Mouse (Mus musculus): ENCODE data around the gene Tmprss7. TPM values are rescaled to one million over a fixed set of nuclear protein-coding genes. Genes with fewer than 3 reads are reported as not detected.

Tmprss7 gene
- total and polyA plus RNA-seq, 3 experiments: not detected

- Histone ChIP-seq H3K9ac (ENCODE audit: insufficient read depth, low read depth) (no peak overlapping the region), H3K4me1 (ENCODE audit: control insufficient read depth in 1 of 2, insufficient read depth in 2 of 2) (peaks cover 0 to 6% of the 10 kb centered on the region in 2 experiments; a peak in 1 of 4 replicates), H3K9me3 (replicated peaks; ENCODE audit: low read length) (no peaks in the 10 kb centered on the region), H3K27me3 (replicated peaks) (no peaks in the 10 kb centered on the region), H3K4me2 (ENCODE audit: insufficient read depth, low read depth, poor library complexity, severe bottlenecking) (no peak overlapping the region), H3K27ac (ENCODE audit: insufficient read depth, low read depth) (no peak overlapping the region), H3K79me2 (replicated peaks; ENCODE audit: control insufficient read depth, extremely low read depth, insufficient read depth, poor library complexity, severe bottlenecking) (no peaks in the 10 kb centered on the region), H3K4me3 (replicated peaks in 1 of 3; ENCODE audit: low read depth in 2 of 3, low read length in 2 of 3, poor library complexity in 1 of 3) (no peak overlapping the region), H3K36me3 (replicated peaks in 1 of 2; ENCODE audit: control insufficient read depth in 1 of 2, insufficient read depth in 1 of 2, low read length in 1 of 2) (peaks cover under 1 to 37% of the 10 kb centered on the region in 2 experiments)
- TF ChIP-seq ZNF384 (IDR thresholded peaks at IDR 0.05; ENCODE audit: low read depth, low read length): no peak
- TF ChIP-seq PAX5 (IDR thresholded peaks at IDR 0.05; ENCODE audit: low read length): no peak
- TF ChIP-seq RAD21 (IDR thresholded peaks at IDR 0.05; ENCODE audit: low read depth, low read length): no peak
- TF ChIP-seq USF1 (IDR thresholded peaks at IDR 0.05; ENCODE audit: low read depth, low read length): no peak
- TF ChIP-seq EP300 (IDR thresholded peaks at IDR 0.05; ENCODE audit: low read length): no peak
- TF ChIP-seq MAZ (IDR thresholded peaks at IDR 0.05; ENCODE audit: low read depth, low read length): no peak
- no peak for TF ChIP-seq UBTF (IDR thresholded peaks at IDR 0.05; ENCODE audit: low read depth, low read length)
- TF ChIP-seq IRF4 (IDR thresholded peaks at IDR 0.05; ENCODE audit: low read depth, low read length): no peak
- no peak for TF ChIP-seq MEF2A (IDR thresholded peaks at IDR 0.05; ENCODE audit: borderline replicate concordance, low read depth, low read length)
- dilution Hi-C loops (cut with MboI; ENCODE audit: extremely low pct_ligation_motif_present, extremely low pct_unique_long_range_greater_than_20kb, low sequenced_read_pairs) (no loop called here), in situ Hi-C loops (cut with MboI; ENCODE audit: low pct_ligation_motif_present, low pct_unique_long_range_greater_than_20kb, low sequenced_read_pairs) (no loop called here)
- DNase-seq (ENCODE audit: extremely low read depth): no peak
Observed at GRCm38 (mm10) chr16:45713261-45713660, 19.8 kb upstream of the Tmprss7 start.

- dilution Hi-C loops (cut with MboI; ENCODE audit: extremely low pct_ligation_motif_present, extremely low pct_unique_long_range_greater_than_20kb, low sequenced_read_pairs): no loop called here
Observed at GRCm38 (mm10) chr16:45711263-45711662, 17.8 kb upstream of the Tmprss7 start.

GRCm38 (mm10) chr16:45699301-45699700, 5.8 kb upstream of the Tmprss7 start:
- peaks cover 0 to 4% of the 10 kb centered on the region in 2 experiments; a peak in 1 of 4 replicates for H3K4me1 ChIP-seq (ENCODE audit: control insufficient read depth in 1 of 2, insufficient read depth in 2 of 2)
- no peak overlapping the region for H3K4me3 ChIP-seq (replicated peaks in 1 of 3; ENCODE audit: low read depth in 2 of 3, low read length in 2 of 3, poor library complexity in 1 of 3)
- H3K9ac ChIP-seq (ENCODE audit: insufficient read depth, low read depth): no peak overlapping the region
- H3K79me2 ChIP-seq (replicated peaks; ENCODE audit: control insufficient read depth, extremely low read depth, insufficient read depth, poor library complexity, severe bottlenecking): no peaks in the 10 kb centered on the region
- TF ChIP-seq ELF1 (IDR thresholded peaks at IDR 0.05; ENCODE audit: low read depth, low read length) (no peak), SMC3 (IDR thresholded peaks at IDR 0.05; ENCODE audit: low read depth, low read length) (no peak), NRF1 (IDR thresholded peaks at IDR 0.05; ENCODE audit: low read depth, low read length) (no peak), ZKSCAN1 (IDR thresholded peaks at IDR 0.05; ENCODE audit: borderline replicate concordance, low read depth, low read length) (no peak), BHLHE40 (IDR thresholded peaks at IDR 0.05; ENCODE audit: low read depth, low read length) (no peak), E2F4 (IDR thresholded peaks at IDR 0.05; ENCODE audit: insufficient replicate concordance, low read depth, low read length) (no peak), POLR2AphosphoS2 (IDR thresholded peaks at IDR 0.05; ENCODE audit: low read depth, low read length) (no peak), EP300 (IDR thresholded peaks at IDR 0.05; ENCODE audit: low read length) (no peak), HCFC1 (IDR thresholded peaks at IDR 0.05; ENCODE audit: low read depth, low read length) (no peak), CHD1 (IDR thresholded peaks at IDR 0.05; ENCODE audit: low read depth, low read length) (no peak), RCOR1 (conservative IDR thresholded peaks at IDR 0.05; ENCODE audit: low read depth, low read length) (no peak), ZMIZ1 (IDR thresholded peaks at IDR 0.05; ENCODE audit: low read depth, low read length) (no peak), MXI1 (IDR thresholded peaks at IDR 0.05; ENCODE audit: low read depth, low read length) (no peak)
- no peak for DNase-seq (ENCODE audit: extremely low read depth)
- H3K4me2 ChIP-seq (ENCODE audit: insufficient read depth, low read depth, poor library complexity, severe bottlenecking): no peak overlapping the region
- H3K9me3 ChIP-seq (replicated peaks; ENCODE audit: low read length): no peaks in the 10 kb centered on the region
- in situ Hi-C loops (cut with MboI; ENCODE audit: low pct_ligation_motif_present, low pct_unique_long_range_greater_than_20kb, low sequenced_read_pairs): no loop called here
- no peaks in the 10 kb centered on the region for H3K27me3 ChIP-seq (replicated peaks)
- no peaks in the 10 kb centered on the region for H3K36me3 ChIP-seq (replicated peaks in 1 of 2; ENCODE audit: control insufficient read depth in 1 of 2, insufficient read depth in 1 of 2, low read length in 1 of 2)
- H3K27ac ChIP-seq (ENCODE audit: insufficient read depth, low read depth): no peak overlapping the region
- dilution Hi-C loops (cut with MboI; ENCODE audit: extremely low pct_ligation_motif_present, extremely low pct_unique_long_range_greater_than_20kb, low sequenced_read_pairs): no loop called here

More at GRCm38 (mm10) chr16:45711263-45711662, 17.8 kb upstream of the Tmprss7 start:
- Histone ChIP-seq H3K9ac (ENCODE audit: insufficient read depth, low read depth) (no peak overlapping the region), H3K4me2 (ENCODE audit: insufficient read depth, low read depth, poor library complexity, severe bottlenecking) (no peak overlapping the region), H3K4me3 (replicated peaks in 1 of 3; ENCODE audit: low read depth in 2 of 3, low read length in 2 of 3, poor library complexity in 1 of 3) (no peak overlapping the region), H3K27me3 (replicated peaks) (no peaks in the 10 kb centered on the region), H3K4me1 (ENCODE audit: control insufficient read depth in 1 of 2, insufficient read depth in 2 of 2) (peaks cover 0 to 6% of the 10 kb centered on the region in 2 experiments; a peak in 1 of 4 replicates), H3K27ac (ENCODE audit: insufficient read depth, low read depth) (no peak overlapping the region), H3K36me3 (replicated peaks in 1 of 2; ENCODE audit: control insufficient read depth in 1 of 2, insufficient read depth in 1 of 2, low read length in 1 of 2) (peaks cover 0 to 23% of the 10 kb centered on the region in 2 experiments), H3K9me3 (replicated peaks; ENCODE audit: low read length) (no peaks in the 10 kb centered on the region), H3K79me2 (replicated peaks; ENCODE audit: control insufficient read depth, extremely low read depth, insufficient read depth, poor library complexity, severe bottlenecking) (no peaks in the 10 kb centered on the region)
- in situ Hi-C loops (cut with MboI; ENCODE audit: low pct_ligation_motif_present, low pct_unique_long_range_greater_than_20kb, low sequenced_read_pairs): no loop called here
- DNase-seq (ENCODE audit: extremely low read depth): peak; percentile 20
- TF ChIP-seq EP300 (IDR thresholded peaks at IDR 0.05; ENCODE audit: low read length): no peak
- no peak for TF ChIP-seq POLR2AphosphoS2 (IDR thresholded peaks at IDR 0.05; ENCODE audit: low read depth, low read length)
- peak; percentile 59 for TF ChIP-seq RAD21 (IDR thresholded peaks at IDR 0.05; ENCODE audit: low read depth, low read length)
- TF ChIP-seq SMC3 (IDR thresholded peaks at IDR 0.05; ENCODE audit: low read depth, low read length): peak; percentile 34
- TF ChIP-seq CTCF (conservative IDR thresholded peaks at IDR 0.05 in 1 of 2, IDR thresholded peaks at IDR 0.05 in 1 of 2; ENCODE audit: low read depth in 2 of 2, low read length in 2 of 2): peak in 1 of 2 experiments; percentile 67; a peak in 2 of 4 replicates
- no peak for TF ChIP-seq CHD2 (IDR thresholded peaks at IDR 0.05; ENCODE audit: low read length)
- TF ChIP-seq MAX (IDR thresholded peaks at IDR 0.05; ENCODE audit: low read length): no peak
- TF ChIP-seq TCF12 (IDR thresholded peaks at IDR 0.05; ENCODE audit: low read depth, low read length): no peak
- no peak for TF ChIP-seq IRF4 (IDR thresholded peaks at IDR 0.05; ENCODE audit: low read depth, low read length)

Measured in CH12.LX (cell line).